Comparison of ENCODE assay signal across 12 mouse cellular contexts in the genomic region with DNA sequence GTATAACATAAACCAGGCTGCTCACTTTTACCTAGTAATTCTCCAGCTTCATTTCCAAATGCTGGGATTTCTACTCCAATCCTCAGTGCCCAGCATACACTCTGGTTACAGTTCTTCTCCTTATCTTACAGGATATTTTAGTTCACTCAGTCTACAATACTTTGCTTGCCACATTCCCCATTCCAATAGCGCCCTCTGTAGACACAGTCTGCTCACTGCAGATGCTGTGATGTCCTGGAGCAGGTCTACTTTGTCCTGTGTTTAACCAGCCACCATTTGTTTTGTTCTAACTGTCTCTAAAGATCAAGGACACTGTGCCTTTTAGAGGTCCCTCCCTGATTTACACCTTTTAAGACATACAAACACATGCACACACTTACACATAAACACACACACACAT. TPM values are rescaled to one million over a fixed set of nuclear protein-coding genes. Genes with fewer than 3 reads are reported as not detected.
DNase-seq lines count a peak whose midpoint lies in the region; ATAC-seq and TF ChIP-seq lines count a peak whose summit lies in the region.
"Not testable (repeated sequence)": the region's sequence is repeated elsewhere in the genome, so short reads cannot be mapped to it uniquely, and the experiment has no call there.
"Had no signal": no experiment of that assay in that cellular context is flagged by ENCODE, and none has a peak within 500 bp of the region (broad histone marks: within the 10 kb centered on the region; RNA-seq: fewer than 3 reads in every experiment).

No protein-coding gene starts in this region.

- H3K9ac ChIP-seq in heart, postnatal 0 days (replicated peaks; ENCODE audit: low read depth, low read length); liver, postnatal 0 days (replicated peaks): not testable (repeated sequence)

- TF ChIP-seq POLR2A in cortical plate, adult 2 months (IDR thresholded peaks at IDR 0.05; ENCODE audit: extremely low read depth, insufficient read depth, low read length): not testable (repeated sequence)

- not testable (repeated sequence) for TF ChIP-seq EP300 in heart, postnatal 0 days (IDR thresholded peaks at IDR 0.05; ENCODE audit: low read depth); liver, postnatal 0 days (IDR thresholded peaks at IDR 0.05; ENCODE audit: low read depth)

- H3K27me3 ChIP-seq in heart, postnatal 0 days (ENCODE audit: control insufficient read depth, insufficient read depth, low read length); liver, postnatal 0 days (ENCODE audit: insufficient read depth, low read length): not testable (repeated sequence)

- not testable (repeated sequence) for H3K4me2 ChIP-seq in heart, postnatal 0 days (ENCODE audit: low read depth, low read length); liver, postnatal 0 days (ENCODE audit: low read depth, low read length)

- ATAC-seq in heart, postnatal 0 days (ENCODE audit: insufficient read depth, low read depth): peak; percentile 36; the same call in 1 of the 2 replicates
- not testable (repeated sequence) for ATAC-seq in liver, postnatal 0 days

- H3K27ac ChIP-seq in cortical plate, adult 2 months (ENCODE audit: insufficient read depth, low read length); heart, postnatal 0 days (ENCODE audit: low read depth); liver, postnatal 0 days (ENCODE audit: low read depth): not testable (repeated sequence)

- not testable (repeated sequence) for H3K36me3 ChIP-seq in heart, postnatal 0 days (replicated peaks; ENCODE audit: control insufficient read depth, insufficient read depth, low read length); liver, postnatal 0 days (replicated peaks; ENCODE audit: insufficient read depth, low read length)

- TF ChIP-seq CTCF in cortical plate, adult 2 months (IDR thresholded peaks at IDR 0.05; ENCODE audit: extremely low read depth, insufficient read depth, low read length): peak; percentile 35; the same call in 1 of the 2 replicates
- peak; percentile 59 for TF ChIP-seq CTCF in heart, postnatal 0 days (IDR thresholded peaks at IDR 0.05; ENCODE audit: low read depth)
- TF ChIP-seq CTCF in liver, postnatal 0 days (IDR thresholded peaks at IDR 0.05; ENCODE audit: low read depth): peak; percentile 48

- not testable (repeated sequence) for H3K9me3 ChIP-seq in heart, postnatal 0 days (replicated peaks; ENCODE audit: control insufficient read depth, low read length); liver, postnatal 0 days (ENCODE audit: low read length)

- H3K4me1 ChIP-seq in cortical plate, adult 2 months (ENCODE audit: control insufficient read depth, insufficient read depth, low read length); heart, postnatal 0 days (ENCODE audit: control insufficient read depth, insufficient read depth); liver, postnatal 0 days (ENCODE audit: insufficient read depth): not testable (repeated sequence)

- H3K4me3 ChIP-seq in cortical plate, adult 2 months (ENCODE audit: insufficient read depth, low read length); heart, postnatal 0 days (ENCODE audit: low read depth, low read length); liver, postnatal 0 days (ENCODE audit: low read depth, low read length): not testable (repeated sequence)

- WGBS in heart, postnatal 0 days: 11% methylated on average over 1 of the region's 1 CpGs
- WGBS in liver, postnatal 0 days (ENCODE audit: insufficient replicate concordance): 8% methylated on average over 1 of the region's 1 CpGs

- peak; percentile 58 to 63 for DNase-seq in CD8-positive naive resting alpha-beta T cell, adult 2 months (ENCODE audit: low read depth in 2 of 2, low spot score in 2 of 2)
- peak; percentile 81 for DNase-seq in adrenal gland, postnatal 14 days
- DNase-seq in heart, postnatal 0 days (ENCODE audit: low spot score); liver, postnatal 0 days: not testable (repeated sequence)
- DNase-seq in kidney, postnatal 4 days: peak; percentile 54 to 59
- peak; percentile 28 for DNase-seq in ovary, postnatal 14 days (ENCODE audit: low spot score)
- peak; percentile 72 for DNase-seq in thymus, postnatal 14 days

RNA-seq across cellular contexts. Expression of gene Dmbt1, which starts 36.3 kb away (rescaled TPM):
- total RNA-seq in adrenal gland, postnatal 14 days (2021): 0.64 TPM in 1 of 2 replicates, not detected in the other
- polyA plus RNA-seq in cortical plate, adult 2 months (2012; rRNA removed): 0.02 TPM in 1 of 2 replicates, not detected in the other
- total RNA-seq in heart, postnatal 0 days (2014; rRNA removed; ENCODE audit: low replicate concordance): not detected in 2 replicates
- polyA plus RNA-seq in heart, postnatal 0 days (2015; fragmentation: Nextera tagmentation; extraction: Ambion mirVana): not detected in 2 replicates
- 0.27 and 1.2 TPM in 2 replicates for polyA plus RNA-seq in liver, postnatal 0 days (2015; fragmentation: Nextera tagmentation; extraction: Ambion mirVana)
- total RNA-seq: layer of hippocampus, postnatal 14 days had no signal
- polyA plus RNA-seq: heart, embryonic 13.5 days; liver, embryonic 11.5 days; neural tube, embryonic 13.5 days had no signal
